Mouse (Mus musculus) ovary, adult 18-20 months (tissue): ENCODE measurements at regions not wholly inside any gene's neighbourhood (a gene's known extent, or its start where the extent isn't known, plus 50 kb on each side); places are given as distances from the start of the nearest gene placed in this dataset.

ENCODE experiments used
- DNase-seq: peaks from one replicate; pipeline ENCODE4 v3.0.0; 2022; ENCODE audit warnings: low spot score, mixed read lengths

DNA sequence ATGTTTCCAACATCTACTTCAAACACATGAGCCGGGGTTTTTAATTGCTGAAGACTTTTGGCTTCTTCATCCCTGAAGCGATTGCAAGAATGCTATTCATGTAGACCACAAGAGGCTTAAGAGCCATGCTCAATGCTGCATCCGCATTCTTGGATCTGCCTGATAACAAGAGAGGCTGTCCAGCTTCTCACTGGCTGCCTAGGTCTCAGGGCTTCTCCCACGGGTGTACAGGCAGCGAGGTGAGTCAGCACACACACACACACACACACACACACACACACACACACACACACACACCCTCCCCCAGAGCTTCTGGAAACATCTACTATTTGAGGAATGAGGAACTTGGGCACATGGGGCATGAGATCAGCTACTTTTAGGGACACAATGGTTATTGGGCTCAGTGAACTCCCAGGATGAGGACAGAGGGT is 261.1 kb downstream of the Tgfb2 start:
- peak; percentile 15 for DNase-seq

DNA sequence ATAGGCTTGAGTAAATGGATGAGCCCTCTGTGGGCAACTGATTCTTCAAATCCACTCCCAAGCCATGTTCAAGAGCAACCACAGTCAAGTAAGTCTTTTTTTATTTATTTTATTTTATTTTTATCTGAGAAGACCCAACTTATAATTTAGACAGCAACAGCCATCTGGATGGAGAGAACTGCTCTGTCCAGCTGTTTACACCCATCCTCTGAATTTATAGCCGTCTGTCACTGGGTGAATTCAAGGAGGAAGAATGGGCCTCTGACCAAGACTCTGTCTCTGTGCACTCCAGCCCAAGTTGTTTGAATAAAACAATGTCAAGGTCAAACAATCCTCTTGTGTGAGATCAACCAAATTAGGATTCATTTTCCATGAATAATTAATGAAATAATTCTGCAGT is 263.6 kb downstream of the Tgfb2 start:
- no peak for DNase-seq

DNA sequence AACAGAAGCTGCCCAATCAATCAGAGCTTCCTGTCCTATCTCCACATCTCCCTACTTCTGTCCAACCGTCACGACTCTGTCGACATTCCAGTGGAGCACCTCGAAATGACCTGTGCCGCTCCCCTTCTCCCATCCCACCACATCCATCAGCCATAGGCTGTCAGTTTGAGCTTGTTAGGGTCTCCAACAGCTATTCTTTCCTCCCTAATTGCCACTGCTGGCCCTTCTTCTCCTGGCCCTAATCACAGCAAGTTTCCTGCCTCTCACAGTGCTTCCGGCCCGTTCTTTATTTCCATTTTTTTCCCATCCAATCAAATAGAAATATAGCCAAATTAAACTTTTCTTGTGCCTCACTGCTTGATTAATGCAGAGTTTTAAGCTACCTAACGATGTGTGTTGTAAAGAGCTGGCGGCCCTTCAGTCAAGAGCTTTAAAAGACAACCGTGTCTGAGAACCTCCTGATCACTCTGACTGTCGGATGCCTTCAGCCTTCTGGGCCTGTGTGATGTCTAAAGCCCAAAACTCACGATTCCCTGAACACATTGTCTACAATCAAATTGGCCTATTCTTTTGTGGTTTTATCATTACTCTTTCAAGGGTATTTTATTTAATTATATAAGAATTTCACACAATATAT is 270.3 kb downstream of the Tgfb2 start:
- no peak for DNase-seq

DNA sequence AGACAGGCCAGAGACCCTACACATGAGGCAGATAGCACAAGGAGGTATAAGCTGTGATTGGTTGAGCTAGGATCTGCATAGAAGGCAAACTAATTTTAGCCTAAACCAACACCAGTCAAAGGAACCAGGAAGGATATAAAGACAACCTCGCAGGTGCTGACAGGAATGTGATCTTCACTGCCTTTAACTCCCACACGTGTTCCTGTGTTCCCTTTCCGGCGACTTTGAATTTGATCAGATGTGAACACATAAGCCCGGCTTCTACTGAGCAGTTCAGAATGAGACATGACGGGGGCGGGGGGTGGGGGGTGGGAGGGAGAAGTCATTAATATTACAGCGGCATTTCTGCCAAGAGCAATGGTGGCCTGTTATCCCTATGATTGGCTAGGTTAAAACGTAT is 271.0 kb downstream of the Tgfb2 start:
- DNase-seq: no peak

DNA sequence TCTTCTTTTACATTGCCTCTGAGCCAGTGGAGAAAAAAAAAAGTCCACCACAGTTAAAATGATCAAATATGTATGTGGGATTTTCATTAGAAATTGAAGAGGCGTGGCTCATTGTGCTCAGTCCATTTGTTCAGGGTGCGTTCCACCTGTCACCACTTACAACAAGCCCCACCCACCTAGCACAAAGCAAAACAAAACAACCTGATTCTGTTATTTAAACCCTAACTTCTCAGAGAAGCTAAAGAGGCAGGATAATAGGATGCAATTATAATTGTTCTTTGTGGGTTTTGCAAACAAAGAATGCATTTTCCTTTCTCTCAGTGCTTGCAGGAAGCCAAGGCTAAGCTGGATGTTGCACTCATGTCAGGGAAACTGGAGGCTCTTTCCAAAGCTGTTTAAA is 271.8 kb downstream of the Tgfb2 start:
- DNase-seq: no peak

DNA sequence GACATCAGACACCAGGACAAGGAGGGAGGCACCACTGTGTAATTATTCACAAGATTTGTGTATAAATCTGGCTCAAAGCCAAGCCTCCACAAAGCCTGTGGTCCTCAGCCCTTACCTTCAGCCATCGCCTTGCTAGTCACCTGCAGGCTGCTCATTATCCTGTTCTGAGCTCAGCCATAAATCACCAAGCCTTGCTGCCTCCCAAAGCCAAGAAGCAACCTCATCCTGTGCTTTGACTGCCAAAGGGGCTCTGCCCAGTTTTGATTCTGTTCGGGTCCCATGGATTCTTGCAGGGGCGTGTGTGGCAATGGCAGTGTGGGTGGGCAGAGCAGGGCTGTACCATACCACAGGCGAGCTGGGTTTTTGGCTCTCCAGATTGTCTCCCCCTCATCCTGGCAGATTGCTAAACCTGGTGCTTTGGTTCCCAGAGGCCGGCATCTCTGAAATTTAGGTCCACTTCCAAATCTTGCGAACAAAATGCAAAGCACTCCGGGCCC is 272.6 kb downstream of the Tgfb2 start:
- DNase-seq: no peak

DNA sequence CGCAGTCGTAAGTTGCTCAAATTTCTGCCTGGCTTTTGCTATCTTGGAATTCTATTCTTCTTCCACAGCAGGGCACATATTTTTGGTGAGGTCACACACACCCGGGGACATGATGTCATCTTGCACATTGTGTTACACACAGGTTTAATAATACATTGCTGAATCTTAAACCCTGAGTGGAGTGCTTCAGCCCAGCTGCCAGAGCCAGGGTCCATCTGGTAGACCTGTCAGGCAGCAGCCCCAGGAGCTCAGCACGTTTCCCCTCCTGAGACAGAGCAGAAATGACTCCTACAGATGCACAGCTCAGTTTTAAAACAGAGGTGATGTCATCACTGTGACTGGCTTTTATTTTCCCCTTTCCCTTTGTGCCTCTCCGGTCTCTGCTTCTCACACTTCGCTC is 280.4 kb downstream of the Tgfb2 start:
- DNase-seq: no peak

DNA sequence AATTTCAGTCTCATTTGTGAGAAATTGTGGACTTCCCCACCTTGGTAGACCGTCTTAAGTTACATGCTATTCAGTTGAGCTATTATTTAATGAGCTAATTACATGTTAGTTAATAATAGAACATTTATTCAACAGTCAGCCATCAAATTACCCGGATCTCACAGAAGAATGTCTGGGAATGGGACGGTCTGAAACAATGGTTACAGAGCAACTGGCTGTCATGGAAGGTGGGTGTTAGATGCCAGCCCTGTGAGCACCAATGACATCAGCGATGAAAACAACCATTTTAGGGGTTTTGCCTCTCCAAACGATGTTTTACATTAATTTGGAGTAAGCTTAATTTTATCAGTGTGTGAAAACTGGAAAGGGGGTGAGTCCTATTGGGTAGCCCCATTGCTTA is 281.7 kb downstream of the Tgfb2 start:
- DNase-seq: no peak

DNA sequence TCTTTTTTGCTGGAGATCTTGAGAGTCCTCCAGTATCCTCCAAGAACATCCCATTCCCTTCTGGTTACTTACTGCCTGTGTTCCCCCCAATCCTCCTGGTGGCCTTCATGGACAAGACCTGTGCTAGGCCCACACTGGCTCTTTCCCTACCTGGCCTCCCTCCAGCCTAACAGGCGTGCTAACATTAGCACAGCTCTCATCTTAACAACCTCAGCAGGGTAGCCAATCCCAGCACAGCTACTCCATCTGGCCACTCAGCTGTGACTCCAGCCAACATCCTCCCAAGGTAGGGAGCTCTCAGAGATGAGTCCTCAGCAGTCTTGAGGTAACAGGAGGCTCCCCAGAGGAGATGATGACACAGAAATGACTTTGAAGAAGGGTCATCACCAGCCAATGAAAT is 288.7 kb downstream of the Tgfb2 start:
- no peak for DNase-seq

DNA sequence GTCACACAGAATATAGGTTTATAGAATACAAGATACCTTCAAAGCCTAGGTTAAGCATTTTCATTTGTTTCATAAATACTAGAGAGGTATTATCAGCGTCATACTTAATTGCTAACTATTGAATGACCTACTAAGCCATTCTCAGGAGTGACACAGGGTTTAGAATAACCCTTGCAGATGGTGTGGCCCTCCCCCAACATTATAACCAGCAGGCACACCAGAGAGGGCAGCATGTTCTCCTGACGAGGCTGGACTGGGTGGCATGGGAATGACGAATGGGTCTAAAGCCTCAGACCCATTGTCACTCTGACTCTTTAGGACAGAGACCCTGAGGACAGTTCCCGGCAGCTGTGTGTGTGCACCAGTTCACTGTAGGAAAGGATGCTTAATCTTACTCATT is 290.5 kb downstream of the Tgfb2 start:
- no peak for DNase-seq

DNA sequence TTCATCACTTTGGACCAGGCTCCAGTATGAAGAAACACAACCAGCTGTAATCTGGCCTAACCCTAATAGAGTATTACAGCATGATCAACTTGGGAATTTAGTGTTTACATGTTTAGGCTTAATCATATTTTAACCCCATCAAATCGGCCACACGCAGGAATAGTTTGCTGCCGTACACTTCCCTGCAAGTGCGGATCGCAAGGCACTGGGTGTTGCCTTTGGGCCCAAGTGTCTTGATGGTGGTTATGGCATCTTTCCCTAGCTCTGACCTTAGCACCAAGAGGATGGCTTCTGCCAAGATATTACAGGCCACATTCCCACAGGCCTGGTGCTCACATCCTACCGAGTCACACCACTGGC is 291.9 kb downstream of the Tgfb2 start:
- DNase-seq: no peak

DNA sequence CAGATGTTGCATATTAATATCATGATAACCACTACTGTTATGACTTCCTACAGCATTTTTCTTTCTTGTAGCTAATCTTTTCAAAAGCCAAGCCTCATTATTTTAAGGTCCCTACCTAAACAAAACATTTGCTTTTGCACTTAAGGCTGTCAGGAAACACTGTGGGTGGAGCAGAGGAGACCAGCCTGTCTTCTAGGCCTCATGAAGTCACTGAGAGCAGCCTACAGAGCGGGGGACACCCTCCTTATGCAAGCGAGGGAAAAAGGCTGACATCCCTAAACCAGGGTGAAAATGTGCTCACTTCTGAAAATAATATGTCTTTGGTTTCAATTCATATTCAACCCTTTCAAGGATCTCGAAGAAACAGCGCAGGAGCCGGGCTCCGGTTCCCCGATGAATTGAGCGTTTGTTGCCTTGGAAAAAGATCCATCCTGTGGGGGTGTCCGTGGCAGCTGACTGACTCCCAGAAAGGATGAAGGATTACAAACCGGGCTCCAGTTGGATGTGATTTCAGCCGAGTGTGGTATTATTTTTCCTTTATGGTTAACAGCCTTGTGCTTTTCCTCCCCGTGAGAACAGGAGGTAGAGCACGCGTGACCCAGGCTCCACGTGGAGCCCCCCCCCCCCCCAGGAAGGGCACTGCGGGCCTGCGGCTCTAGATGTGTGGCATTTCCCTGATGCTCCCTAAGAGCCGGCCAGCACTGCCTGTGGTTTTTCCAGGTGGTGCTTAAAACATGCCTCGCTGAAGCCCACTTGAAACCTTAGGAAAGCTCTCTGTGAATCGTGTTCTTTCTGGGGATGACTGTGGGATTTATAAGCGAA is 292.5 kb downstream of the Tgfb2 start:
- DNase-seq: no peak

DNA sequence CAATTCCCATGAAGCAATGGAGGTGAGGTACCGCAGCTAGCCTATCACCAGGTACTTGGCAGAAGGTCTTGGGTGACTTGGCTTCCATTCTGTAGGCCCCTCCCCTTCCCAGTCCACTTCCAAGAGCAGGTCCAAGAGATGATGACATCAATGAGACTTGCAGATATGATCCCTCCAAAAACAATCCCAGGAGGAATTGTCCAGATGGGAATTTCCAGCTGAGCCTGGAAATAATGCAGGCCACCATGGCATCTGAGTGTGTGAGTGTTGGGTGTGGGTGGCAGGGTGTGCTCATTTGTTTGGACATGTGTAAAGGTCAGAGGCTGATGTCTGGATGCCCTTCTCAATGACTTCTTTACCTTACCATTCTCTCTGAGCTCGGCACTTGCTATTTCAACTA is 293.5 kb downstream of the Tgfb2 start:
- DNase-seq: no peak

DNA sequence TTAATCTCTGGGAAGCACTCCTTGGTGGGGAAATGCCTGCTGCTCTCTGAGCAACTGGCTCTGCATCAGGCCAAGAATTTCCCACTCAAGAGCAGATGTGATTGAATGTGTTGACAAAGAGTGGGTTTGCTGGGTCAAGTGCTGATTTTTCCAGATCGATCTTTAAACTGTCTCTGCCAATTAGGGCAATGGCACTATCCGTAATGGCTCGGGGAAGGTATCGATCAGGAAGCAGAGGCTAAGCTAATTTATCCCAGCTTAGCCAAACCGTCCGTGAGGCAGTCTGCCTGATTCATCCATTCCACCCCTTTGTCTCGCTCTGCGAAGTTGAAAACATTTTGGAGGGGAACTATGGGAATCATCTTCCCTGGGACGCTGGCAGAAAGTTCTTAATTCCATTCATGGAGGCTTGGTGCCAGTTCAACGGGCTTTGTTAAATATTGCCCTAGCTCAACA is 291.9 kb upstream of the Lyplal1 start:
- no peak for DNase-seq

DNA sequence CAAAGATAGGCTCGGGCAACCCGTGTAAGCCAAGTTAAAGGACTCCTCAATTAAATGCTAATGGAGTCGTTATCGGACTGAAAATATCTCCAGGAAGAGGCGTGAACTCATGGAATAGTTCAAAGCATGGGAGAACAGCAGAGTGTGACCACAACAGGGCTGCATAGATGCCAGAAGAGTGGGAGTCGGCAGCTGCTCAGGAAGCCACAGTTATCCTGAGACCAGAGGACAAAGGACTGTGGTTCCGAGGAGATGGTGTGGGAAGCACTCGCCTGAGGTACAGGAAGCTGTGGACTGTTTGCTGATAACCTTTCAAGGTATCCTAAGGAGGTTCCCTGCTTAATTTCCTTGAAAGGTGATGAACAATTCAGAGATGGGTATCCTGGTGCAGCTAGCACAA is 290.5 kb upstream of the Lyplal1 start:
- DNase-seq: no peak

DNA sequence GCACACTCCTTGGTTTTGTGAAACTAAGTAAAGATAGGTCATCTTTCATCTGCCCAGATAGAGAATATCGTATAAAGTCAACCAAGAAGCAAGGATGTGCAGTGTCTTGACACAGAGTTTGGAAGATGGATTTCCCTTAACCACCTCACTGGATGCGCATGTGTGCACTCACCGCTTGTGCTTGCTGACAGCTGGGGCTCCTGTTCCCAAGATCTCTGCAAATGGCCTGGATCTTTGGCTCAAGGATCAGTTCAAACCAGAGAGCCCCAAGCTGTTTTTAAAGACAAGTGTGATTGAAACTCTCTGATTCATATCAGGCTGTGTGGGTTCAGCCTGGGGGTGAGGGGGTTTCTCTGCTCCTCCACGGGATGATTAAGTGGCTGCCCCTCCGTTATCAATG is 288.6 kb upstream of the Lyplal1 start:
- no peak for DNase-seq

DNA sequence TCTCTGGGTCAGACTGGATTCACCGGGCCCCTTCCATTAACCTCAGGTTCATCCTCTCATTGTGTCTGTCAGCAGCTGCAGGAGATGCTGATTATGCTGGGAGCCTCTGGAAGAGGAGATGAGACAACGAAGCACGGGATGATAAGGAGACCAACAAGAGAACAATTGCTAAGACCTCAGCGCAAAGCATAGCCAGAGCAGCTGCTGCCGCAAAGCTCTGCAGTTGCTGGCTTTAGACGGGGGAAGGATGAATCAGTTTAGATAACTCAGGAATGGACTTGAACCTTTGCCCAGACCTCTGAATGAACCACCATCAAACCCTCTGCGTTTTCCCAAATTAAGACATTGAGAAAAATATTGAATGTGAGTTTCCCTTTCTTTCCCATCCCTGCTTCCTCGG is 282.7 kb upstream of the Lyplal1 start:
- DNase-seq: peak; percentile 48

DNA sequence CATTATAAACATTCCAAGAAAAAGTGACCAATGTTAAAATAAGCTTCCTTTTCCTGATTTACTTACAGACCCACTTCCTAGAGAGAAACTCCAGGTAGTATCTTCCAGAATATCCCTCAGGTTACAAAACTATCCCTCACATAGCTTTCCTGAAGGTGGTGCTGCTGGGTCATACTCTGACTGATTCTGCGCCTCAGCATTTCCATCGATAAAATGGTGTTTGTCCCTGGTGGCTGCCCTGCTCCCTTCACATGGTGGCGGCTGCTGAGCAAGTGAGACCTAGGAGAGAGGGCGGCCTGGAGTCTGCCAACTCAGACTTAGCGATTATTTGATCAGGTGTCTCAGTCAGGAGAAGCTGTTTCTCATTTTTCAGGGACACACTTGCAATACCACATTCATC is 275.9 kb upstream of the Lyplal1 start:
- DNase-seq: no peak

DNA sequence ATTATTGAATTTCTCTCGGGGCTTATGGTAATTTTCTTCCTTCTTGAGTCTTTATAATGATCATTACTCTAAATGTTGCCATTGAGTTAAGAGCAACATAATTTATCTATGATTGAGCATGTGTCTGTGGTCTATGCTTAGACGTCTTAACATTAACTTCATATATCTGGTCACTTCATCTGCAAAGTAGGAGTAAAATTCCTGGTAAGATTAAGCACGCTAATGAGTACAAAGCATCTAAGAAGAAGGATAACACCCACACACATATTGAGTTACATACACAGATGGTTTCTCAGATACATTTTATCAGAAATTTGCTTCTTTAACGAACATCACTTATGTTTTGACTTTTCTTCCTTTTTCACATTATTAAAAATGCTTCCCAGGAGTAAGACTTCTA is 267.3 kb upstream of the Lyplal1 start:
- no peak for DNase-seq

DNA sequence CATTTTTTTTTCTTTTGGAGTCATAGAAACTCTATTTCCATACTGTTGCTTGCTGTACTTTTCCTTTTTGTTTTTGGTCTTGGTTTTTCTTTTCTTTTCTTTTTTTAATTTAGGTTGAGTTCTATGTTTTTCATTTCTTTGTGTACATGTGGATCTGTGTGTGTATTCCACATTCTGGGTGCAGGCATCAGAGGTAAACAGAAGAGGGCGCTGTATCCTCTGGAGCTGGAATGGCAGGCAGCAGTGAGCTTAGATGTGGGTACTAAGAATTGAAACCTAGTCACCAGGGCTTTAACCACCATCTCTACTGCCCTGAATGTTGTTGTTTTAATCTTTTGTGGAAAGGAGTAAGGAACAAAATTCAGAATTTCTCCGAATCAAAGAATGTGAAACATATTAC is 266.3 kb upstream of the Lyplal1 start:
- DNase-seq: no peak

DNA sequence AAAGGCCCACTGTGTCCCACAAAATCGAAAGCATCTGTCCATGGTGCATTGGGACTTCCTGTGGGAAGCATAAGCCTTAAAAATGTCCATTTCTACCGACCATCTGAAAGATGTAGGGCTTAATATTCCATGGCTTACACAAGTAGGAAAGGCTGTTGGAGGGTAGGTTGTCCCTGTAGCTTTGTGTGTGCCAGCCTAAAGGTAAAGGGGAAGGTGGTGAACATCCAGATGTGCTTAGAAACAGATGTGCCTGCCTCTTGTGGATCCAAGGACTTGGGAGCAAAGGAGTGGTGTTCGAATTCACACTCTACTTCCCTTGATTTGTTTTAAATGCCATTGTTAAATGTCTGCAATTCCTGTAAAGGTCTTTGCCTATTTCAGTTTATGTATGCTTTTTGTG is 265.9 kb upstream of the Lyplal1 start:
- no peak for DNase-seq

DNA sequence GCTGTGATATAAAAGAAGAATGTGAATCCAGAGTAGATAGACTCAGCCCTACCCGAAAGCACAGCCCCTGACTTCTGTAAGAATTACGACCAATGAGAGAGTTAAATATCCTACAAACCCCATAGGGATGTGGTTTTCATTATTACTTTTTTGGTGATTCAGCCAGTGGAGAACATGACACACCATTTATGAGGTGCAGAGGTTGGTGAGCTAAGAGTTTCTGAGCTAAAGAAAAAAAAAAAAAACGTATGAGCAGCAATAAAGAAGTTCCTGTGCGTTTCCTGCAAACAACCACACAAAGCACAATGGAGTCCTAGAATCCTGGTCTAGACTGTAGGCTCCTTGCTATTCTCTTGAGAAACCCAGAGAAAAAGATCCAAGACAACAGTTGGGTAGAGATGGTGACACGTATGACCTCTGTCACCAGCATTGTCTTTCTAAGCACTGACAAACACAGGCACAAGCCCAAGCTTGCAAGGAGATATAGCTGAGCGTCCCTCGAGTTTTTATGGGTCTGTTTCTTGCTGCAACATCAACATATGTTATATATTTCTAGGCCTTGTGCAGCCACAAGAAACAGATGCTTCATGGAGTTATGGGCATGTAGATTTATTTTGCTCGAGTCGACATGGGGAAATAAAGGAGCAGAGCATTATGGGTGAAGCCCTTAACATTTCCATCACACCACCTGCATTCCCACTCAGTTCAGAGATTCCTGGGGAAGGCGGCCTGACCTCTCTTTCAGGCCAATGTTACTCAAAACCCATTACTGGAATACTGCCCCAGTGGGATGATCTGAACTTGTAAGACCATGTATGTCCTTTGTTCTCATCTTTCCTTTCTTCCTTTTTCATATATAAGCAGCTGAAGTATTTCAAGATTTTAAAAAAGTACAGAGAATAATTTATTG is 263.1 kb upstream of the Lyplal1 start:
- DNase-seq: no peak
